Mouse (Mus musculus) common myeloid progenitor, adult 5-6 weeks (primary cell): ENCODE results near the gene Plcd1. TPM values are rescaled to one million over a fixed set of nuclear protein-coding genes. Genes with fewer than 3 reads are reported as not detected.
A peak's percentile ranks its signal among the peaks of the same experiment; 100 is the strongest.

ENCODE experiments used
- ATAC-seq: replicated peaks from 2 replicates; pipeline ENCODE4 v1.8.0; 2016; ENCODE audit warnings: low read depth, mild to moderate bottlenecking, moderate TSS enrichment, inconsistent platforms; ENCODE audit not compliant: poor library complexity, severe bottlenecking
- total RNA-seq: library from RNA; stranded (forward); fragments of 200-1000, 187-1606 nt; gene quantifications from 2 replicates; pipeline ENCODE4 v1.2.3, GENCODE M21; 2017

Plcd1 gene
- total RNA-seq, 1 experiment from 2014 or later = not detected

GRCm38 (mm10) chr9:119031038-119031437, 62.3 kb downstream of the Plcd1 start:
- no peak for ATAC-seq

- peak; percentile 68; the same call in 1 of the 2 replicates for ATAC-seq
These were observed 63.7 kb downstream of the Plcd1 start for GRCm38 (mm10) chr9:119029568-119029967.

- ATAC-seq = no peak
These were observed 64.8 kb downstream of the Plcd1 start for GRCm38 (mm10) chr9:119028226-119029195.

GRCm38 (mm10) chr9:119027337-119027736, 66.0 kb downstream of the Plcd1 start:
- no peak for ATAC-seq

- no peak for ATAC-seq
These were observed 67.4 kb downstream of the Plcd1 start for GRCm38 (mm10) chr9:119025832-119026331.

- no peak for ATAC-seq
These were observed 68.0 kb downstream of the Plcd1 start for GRCm38 (mm10) chr9:119025263-119025662.

- ATAC-seq = no peak
These were observed 71.6 kb downstream of the Plcd1 start for GRCm38 (mm10) chr9:119021731-119022130.

Other genes starting within 250 kb of the Plcd1 start
- gene Ctdspl, start 167.0 kb downstream of the Plcd1 start, total RNA-seq = 6.3 and 7.8 TPM in 2 replicates
- 33.9 and 36.3 TPM in 2 replicates for gene Vill, start 40.7 kb downstream of the Plcd1 start, total RNA-seq
- gene Dlec1, start 9.0 kb upstream of the Plcd1 start, total RNA-seq = not detected in 2 replicates
- not detected in 2 replicates for gene Acaa1b, start 63.6 kb upstream of the Plcd1 start, total RNA-seq
- gene Gm47289, start 65.7 kb upstream of the Plcd1 start, total RNA-seq = not detected in 2 replicates
- gene Slc22a13, start 115.6 kb upstream of the Plcd1 start, total RNA-seq = not detected in 2 replicates
- 35.4 and 35.5 TPM in 2 replicates for gene Oxsr1, start 228.9 kb upstream of the Plcd1 start, total RNA-seq
- gene Acaa1a, start 246.2 kb upstream of the Plcd1 start, total RNA-seq = 20.1 and 23.1 TPM in 2 replicates
- 13.9 and 18.7 TPM in 2 replicates for gene Myd88, start 247.9 kb upstream of the Plcd1 start, total RNA-seq